Mouse (Mus musculus): ENCODE data around the gene Bbox1.

Gene Bbox1

GRCm38 (mm10) chr2:110274160-110274559 lies 40.2 kb downstream of the Bbox1 start:
- no peak for DNase-seq (ENCODE audit: low read depth, low spot score)

- DNase-seq (ENCODE audit: low read depth, low spot score): no peak
These were observed 45.1 kb downstream of the Bbox1 start for GRCm38 (mm10) chr2:110269281-110269680.

- no peak for DNase-seq (ENCODE audit: low read depth, low spot score)
These were observed 82.1 kb downstream of the Bbox1 start for GRCm38 (mm10) chr2:110232252-110232651.

GRCm38 (mm10) chr2:110230753-110231152 lies 83.6 kb downstream of the Bbox1 start:
- DNase-seq (ENCODE audit: low read depth, low spot score): no peak

- DNase-seq (ENCODE audit: low read depth, low spot score): peak; percentile 88
These were observed 84.9 kb downstream of the Bbox1 start for GRCm38 (mm10) chr2:110229143-110230087.

- no peak for DNase-seq (ENCODE audit: low read depth, low spot score)
These were observed 87.9 kb downstream of the Bbox1 start for GRCm38 (mm10) chr2:110226421-110226820.

- DNase-seq (ENCODE audit: low read depth, low spot score): no peak
These were observed 88.4 kb downstream of the Bbox1 start for GRCm38 (mm10) chr2:110225969-110226368.

GRCm38 (mm10) chr2:110222793-110223192 lies 91.6 kb downstream of the Bbox1 start:
- no peak for DNase-seq (ENCODE audit: low read depth, low spot score)

GRCm38 (mm10) chr2:110220492-110220891 lies 93.9 kb downstream of the Bbox1 start:
- DNase-seq (ENCODE audit: low read depth, low spot score): no peak

- DNase-seq (ENCODE audit: low read depth, low spot score): no peak
These were observed 98.7 kb downstream of the Bbox1 start for GRCm38 (mm10) chr2:110215685-110216058.

GRCm38 (mm10) chr2:110214991-110215684 lies 99.2 kb downstream of the Bbox1 start:
- no peak for DNase-seq (ENCODE audit: low read depth, low spot score)

- no peak for DNase-seq (ENCODE audit: low read depth, low spot score)
These were observed 100.1 kb downstream of the Bbox1 start for GRCm38 (mm10) chr2:110214278-110214677.

All from 3T3-L1 (cell line).